Mouse (Mus musculus) kidney, postnatal 0 days (tissue): ENCODE measurements around the gene Klhl29. TPM values are rescaled to one million over a fixed set of nuclear protein-coding genes. Genes with fewer than 3 reads are reported as not detected.

Experiments used
- ATAC-seq: fragments of 200-750 bp; cut with Nextera tagmentation; replicated peaks from 2 replicates; pipeline ENCODE4 v1.8.0; 2017; ENCODE audit warnings: low read depth, moderate number of reproducible peaks, moderate TSS enrichment, moderate library complexity; ENCODE audit not compliant: low FRiP score
- DNase-seq: peaks from one replicate; pipeline ENCODE4 v3.0.0-alpha.2; 2016; ENCODE audit warnings: low spot score
- H3K27ac ChIP-seq: fragments of 300-500 bp; sonication (generic); 2 replicates; pipeline ENCODE4 v1.5.1; 2014; ENCODE audit warnings: mild to moderate bottlenecking
- H3K27me3 ChIP-seq: fragments of 300-500 bp; sonication (generic); 2 replicates; pipeline ENCODE4 v1.6.1; 2014; ENCODE audit warnings: low read length, mixed read lengths; ENCODE audit not compliant: insufficient read depth
- H3K36me3 ChIP-seq: fragments of 300-500 bp; sonication (generic); 2 replicates; pipeline ENCODE4 v1.6.1; 2014; ENCODE audit warnings: low read length, mixed read lengths; ENCODE audit not compliant: insufficient read depth
- H3K4me1 ChIP-seq: fragments of 300-500 bp; sonication (generic); replicated peaks from 2 replicates; pipeline ENCODE4 v1.6.1; 2014; ENCODE audit warnings: antibody characterized with exemption, low read length, mixed read lengths; ENCODE audit not compliant: insufficient read depth
- H3K4me2 ChIP-seq: fragments of 300-500 bp; sonication (generic); 2 replicates; pipeline ENCODE4 v1.6.1; 2014; ENCODE audit warnings: mild to moderate bottlenecking, low read length, moderate library complexity, mixed read lengths
- H3K4me3 ChIP-seq: fragments of 300-500 bp; sonication (generic); replicated peaks from 2 replicates; pipeline ENCODE4 v1.5.1; 2014; ENCODE audit warnings: low read depth, low read length
- H3K9ac ChIP-seq: fragments of 300-500 bp; sonication (generic); 2 replicates; pipeline ENCODE4 v1.6.1; 2014; ENCODE audit warnings: low read depth, low read length
- H3K9me3 ChIP-seq: fragments of 300-500 bp; sonication (generic); replicated peaks from 2 replicates; pipeline ENCODE4 v1.6.1; 2016; ENCODE audit warnings: low read length, inconsistent platforms, mixed read lengths
- CTCF ChIP-seq: IDR thresholded peaks from 2 replicates; pipeline ENCODE4 v1.5.1; 2016; ENCODE audit warnings: antibody characterized with exemption, low read depth, mild to moderate bottlenecking, moderate library complexity
- WGBS: fragments of 180-500 bp; shearing (Covaris S2); extraction: QIAGEN DNeasy Blood & Tissue Kit; methylation state at CpG from one replicate; pipeline ENCODE4 v1.1.7; 2014; 5-methylcytosine and 5-hydroxymethylcytosine counted together
- polyA plus RNA-seq: library from polyadenylated mRNA; unstranded; fragments of >200 nt; fragmentation: Nextera tagmentation; extraction: Ambion mirVana; gene quantifications from 2 replicates; pipeline ENCODE4 v1.2.1, GENCODE M21; 2015

Klhl29 gene
- polyA plus RNA-seq, 1 experiment from 2014 or later = 0.30 TPM

DNA sequence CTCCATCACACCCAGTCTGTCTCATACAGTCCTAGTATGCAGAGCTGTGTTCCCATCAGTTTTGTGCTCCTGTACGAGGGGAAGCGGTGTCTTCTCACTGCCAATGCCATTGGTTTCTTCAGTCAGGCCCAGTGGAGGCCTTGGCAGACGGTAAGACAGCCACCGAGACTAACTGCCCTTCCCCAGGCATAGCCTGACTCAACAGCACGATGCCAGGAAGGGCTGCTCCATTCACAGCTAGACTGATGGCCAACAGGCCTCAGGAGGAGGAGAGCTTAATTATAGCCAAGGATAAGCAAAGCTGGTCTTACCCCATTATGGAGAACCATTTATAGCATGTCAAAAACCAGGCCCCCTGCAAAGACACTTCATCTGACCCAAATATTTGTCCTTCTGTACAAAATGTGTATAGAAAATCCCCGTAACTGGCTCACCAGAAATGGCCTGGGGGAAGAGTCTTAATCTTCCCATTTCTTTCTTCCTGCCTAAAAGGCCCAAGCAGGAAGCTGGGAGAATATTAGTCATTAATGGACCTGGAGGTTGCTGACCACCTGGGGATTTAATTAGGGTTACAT, 44.9 kb downstream of the Klhl29 start:
- no peak for TF ChIP-seq CTCF
- Histone ChIP-seq H3K27me3 (no peaks in the 10 kb centered on the region), H3K9ac (no peak overlapping the region), H3K27ac (no peak overlapping the region), H3K36me3 (no peaks in the 10 kb centered on the region), H3K4me3 (no peak overlapping the region), H3K4me1 (peaks cover 8% of the 10 kb centered on the region; the same call in 1 of the 2 replicates), H3K9me3 (no peaks in the 10 kb centered on the region), H3K4me2 (no peak overlapping the region)
- 88% methylated on average over 6 of the region's 6 CpGs for WGBS
- DNase-seq = no peak
- no peak for ATAC-seq

DNA sequence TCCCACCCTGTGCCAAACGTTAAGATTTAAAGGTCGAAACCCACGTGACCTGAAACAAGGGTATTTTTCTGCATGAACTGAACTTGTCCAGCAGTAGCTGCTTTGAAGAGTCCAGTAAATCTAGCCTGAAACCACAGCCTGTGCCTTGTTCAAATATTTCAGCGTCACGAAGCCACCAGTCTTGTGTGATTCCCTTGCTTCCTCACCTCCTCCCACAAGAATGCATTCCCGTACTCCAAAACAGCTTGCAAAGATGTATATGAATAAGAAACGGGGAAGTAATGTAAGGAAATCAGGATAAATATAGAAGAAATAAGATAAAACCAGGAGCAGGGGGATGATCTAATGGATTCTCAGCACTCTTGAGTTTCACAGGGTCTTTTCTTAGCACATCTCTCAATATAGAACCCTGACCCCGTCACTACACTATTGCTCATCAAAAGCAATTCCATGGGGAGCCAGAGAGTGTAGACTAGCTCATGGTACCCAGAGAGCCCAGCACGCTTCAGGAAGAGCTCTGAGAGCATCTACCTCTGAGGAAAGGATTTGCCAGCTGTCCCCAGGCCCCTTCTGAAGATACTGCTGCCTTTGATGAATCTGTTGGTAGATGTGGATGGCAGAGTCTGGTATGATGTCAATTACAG, 52.9 kb downstream of the Klhl29 start:
- no peak overlapping the region for H3K27ac ChIP-seq
- 84% methylated on average over 9 of the region's 9 CpGs for WGBS
- no peak for DNase-seq

DNA sequence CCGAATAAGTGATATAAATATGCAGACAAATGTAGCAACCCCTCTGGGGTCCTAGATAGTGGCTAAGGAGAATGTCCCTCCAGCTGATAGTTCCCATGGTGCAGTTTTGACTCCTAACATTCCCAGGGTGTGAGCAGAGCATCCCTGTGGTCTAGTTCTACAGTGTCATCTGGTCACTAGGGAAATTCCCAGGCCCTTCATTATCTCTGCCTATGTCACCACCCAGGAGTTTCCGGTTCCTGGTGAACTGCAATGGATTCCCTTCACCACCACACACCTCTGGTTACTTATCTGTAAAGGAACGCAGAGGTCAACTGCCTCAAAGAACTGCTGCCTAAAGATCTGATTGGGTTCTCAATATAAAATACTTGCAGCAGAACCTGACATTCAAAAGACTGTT, 54.5 kb downstream of the Klhl29 start:
- no peaks in the 10 kb centered on the region for H3K9me3 ChIP-seq
- H3K4me3 ChIP-seq = no peak overlapping the region
- H3K4me1 ChIP-seq = no peaks in the 10 kb centered on the region
- no peak overlapping the region for H3K27ac ChIP-seq
- no peaks in the 10 kb centered on the region for H3K27me3 ChIP-seq
- H3K4me2 ChIP-seq = no peak overlapping the region
- ATAC-seq (no peak), DNase-seq (no peak)
- no peak for TF ChIP-seq CTCF
- H3K9ac ChIP-seq = no peak overlapping the region
- 88% methylated on average over 3 of the region's 3 CpGs for WGBS
- H3K36me3 ChIP-seq = no peaks in the 10 kb centered on the region

More for the DNA sequence above, 52.9 kb downstream of the Klhl29 start:
- Histone ChIP-seq H3K9me3 (no peaks in the 10 kb centered on the region), H3K4me2 (no peak overlapping the region), H3K4me1 (no peaks in the 10 kb centered on the region), H3K36me3 (no peaks in the 10 kb centered on the region), H3K27me3 (no peaks in the 10 kb centered on the region), H3K4me3 (no peak overlapping the region), H3K9ac (no peak overlapping the region)
- TF ChIP-seq CTCF = no peak
- no peak for ATAC-seq

DNA sequence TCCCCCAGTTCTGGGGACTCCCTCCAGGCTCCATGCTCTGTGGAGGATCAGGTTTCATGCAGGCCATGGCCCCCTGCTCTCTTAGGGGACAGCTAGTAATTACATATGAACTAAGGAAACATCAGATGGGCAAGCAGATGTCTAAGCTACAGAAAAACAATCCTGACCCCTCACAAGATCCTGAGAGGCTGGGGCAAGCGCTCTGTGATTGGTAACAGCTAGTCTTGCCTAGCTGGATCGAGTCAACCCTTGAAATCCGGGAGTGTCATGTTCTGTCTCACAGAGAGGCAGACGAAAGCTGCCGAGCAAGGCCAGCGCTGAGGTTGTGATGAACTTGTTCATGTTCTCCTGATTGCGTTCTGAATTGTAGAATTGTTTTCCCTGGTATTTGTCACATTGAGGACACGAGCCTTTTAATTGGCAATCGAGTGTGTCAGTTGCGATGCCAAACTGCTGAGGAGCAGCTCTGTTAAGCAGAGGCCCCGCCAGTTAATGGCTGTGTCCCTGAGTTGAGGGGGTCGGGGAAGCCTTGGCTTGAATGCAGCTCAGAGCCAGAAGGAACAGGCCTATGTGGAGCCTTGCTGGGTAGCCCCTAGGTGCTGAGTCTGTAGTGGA, 56.0 kb downstream of the Klhl29 start:
- Histone ChIP-seq H3K9me3 (no peaks in the 10 kb centered on the region), H3K4me1 (no peaks in the 10 kb centered on the region), H3K9ac (no peak overlapping the region), H3K4me2 (no peak overlapping the region), H3K4me3 (no peak overlapping the region), H3K36me3 (no peaks in the 10 kb centered on the region), H3K27ac (no peak overlapping the region; the same call in 1 of the 2 replicates), H3K27me3 (no peaks in the 10 kb centered on the region)
- TF ChIP-seq CTCF = no peak
- WGBS = 23% methylated on average over 12 of the region's 12 CpGs
- ATAC-seq = peak; percentile 57; the same call in 1 of the 2 replicates
- DNase-seq = peak; percentile 55

DNA sequence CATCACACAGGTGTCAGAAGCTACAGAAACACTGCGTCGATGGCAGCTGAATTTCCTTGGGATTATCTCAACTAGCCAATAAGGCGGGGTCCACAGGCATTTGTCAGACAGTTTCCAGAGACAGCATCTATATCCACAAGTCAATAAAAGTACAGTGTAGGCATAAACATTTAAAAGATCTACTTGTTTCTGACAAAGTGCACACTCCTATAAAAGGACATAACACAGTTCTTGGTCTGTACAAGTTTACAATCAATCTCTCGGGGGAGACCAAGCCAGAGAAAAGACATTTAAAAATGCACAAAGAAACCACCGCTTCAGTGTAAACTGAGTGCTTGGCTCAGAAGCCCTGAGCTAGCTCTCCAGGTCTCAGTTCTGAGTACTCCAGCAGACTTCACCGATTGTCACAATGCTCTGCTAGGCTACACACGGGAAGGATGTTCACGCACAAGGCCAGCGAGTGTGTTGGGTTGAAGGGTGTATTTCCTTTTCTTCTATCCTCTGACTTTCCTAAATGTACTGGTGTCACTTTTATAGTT, 59.4 kb downstream of the Klhl29 start:
- Histone ChIP-seq H3K27ac (no peak overlapping the region), H3K36me3 (no peaks in the 10 kb centered on the region), H3K9me3 (no peaks in the 10 kb centered on the region), H3K4me1 (no peaks in the 10 kb centered on the region), H3K27me3 (no peaks in the 10 kb centered on the region), H3K4me2 (no peak overlapping the region), H3K9ac (no peak overlapping the region), H3K4me3 (no peak overlapping the region)
- DNase-seq (no peak), ATAC-seq (no peak)
- TF ChIP-seq CTCF = no peak
- WGBS = 66% methylated on average over 9 of the region's 9 CpGs

- TF ChIP-seq CTCF = peak; percentile 56; the same call in 1 of the 2 replicates
- Histone ChIP-seq H3K9ac (no peak overlapping the region), H3K4me2 (no peak overlapping the region), H3K4me3 (no peak overlapping the region), H3K4me1 (no peaks in the 10 kb centered on the region), H3K27ac (no peak overlapping the region), H3K27me3 (no peaks in the 10 kb centered on the region), H3K9me3 (no peaks in the 10 kb centered on the region), H3K36me3 (no peaks in the 10 kb centered on the region)
- WGBS = 87% methylated on average over 2 of the region's 2 CpGs
- ATAC-seq (no peak), DNase-seq (peak; percentile 15)
These were observed 67.6 kb downstream of the Klhl29 start for GRCm38 (mm10) chr12:5307923-5308322.
